Mouse (Mus musculus): ENCODE data around the gene Hsd17b3.

Hsd17b3 gene

GRCm38 (mm10) chr13:64018586-64019141 is 70.4 kb downstream of the Hsd17b3 start:
- DNase-seq (ENCODE audit: low spot score), result no peak

GRCm38 (mm10) chr13:64016048-64016447 is 73.0 kb downstream of the Hsd17b3 start:
- DNase-seq (ENCODE audit: low spot score), result no peak

DNA sequence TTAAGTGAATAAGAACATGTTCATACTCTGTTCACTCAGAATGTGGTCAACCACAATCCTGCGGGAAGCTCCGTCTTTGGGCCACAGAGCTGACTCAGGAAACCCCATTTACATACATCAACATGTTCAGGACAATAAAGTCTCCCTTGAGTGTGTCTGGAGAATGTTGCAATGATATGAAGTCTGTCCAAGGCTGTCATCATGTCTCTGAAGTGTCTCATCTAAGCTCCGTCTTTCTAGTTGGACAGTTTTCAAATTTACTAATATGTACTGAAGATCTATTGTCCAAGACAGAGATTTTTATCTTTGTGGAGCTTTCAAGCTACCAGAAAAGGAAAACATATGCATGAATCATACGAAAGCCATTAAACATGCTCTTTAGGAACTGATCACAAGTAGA is 77.9 kb downstream of the Hsd17b3 start:
- no peak for DNase-seq (ENCODE audit: low spot score)
